Mouse (Mus musculus) heart, adult 2 months (tissue): ENCODE measurements around the gene 9230112D13Rik.

Experiments
- CTCF ChIP-seq: fragments of 200-600 bp; IDR thresholded peaks from 2 replicates; pipeline ENCODE4 v1.8.1; 2022; ENCODE audit warnings: antibody characterized with exemption, mild to moderate bottlenecking, moderate library complexity
- EP300 ChIP-seq: fragments of 200-500 bp; IDR thresholded peaks from 2 replicates; pipeline ENCODE4 v1.6.1; 2011; ENCODE audit warnings: low read depth, low read length, control low read depth; ENCODE audit not compliant: insufficient read depth

DNA sequence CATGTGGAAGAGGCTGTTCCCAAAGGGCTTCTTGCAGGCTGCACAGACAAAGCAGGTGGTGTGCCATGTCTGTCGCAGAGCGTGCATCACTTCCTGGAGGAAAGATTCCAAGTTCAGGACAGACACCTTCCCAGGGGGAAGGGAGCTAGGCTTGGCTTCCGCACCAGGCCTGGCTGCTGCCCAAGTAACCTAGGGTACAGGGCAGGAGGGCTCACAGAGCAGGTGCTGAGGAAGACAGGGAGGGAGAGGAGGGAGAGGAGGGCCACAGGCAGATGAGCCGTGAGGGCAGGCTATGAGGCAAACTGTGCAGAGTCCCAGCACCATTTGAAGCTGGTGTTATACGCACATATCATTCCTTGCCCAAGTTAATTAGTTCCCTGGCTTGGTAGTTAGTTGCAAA lies 19.3 kb upstream of the 9230112D13Rik start:
- no peak for TF ChIP-seq CTCF
- TF ChIP-seq EP300, result no peak
